ENCODE assay signal across 12 mouse cellular contexts in the genomic region with DNA sequence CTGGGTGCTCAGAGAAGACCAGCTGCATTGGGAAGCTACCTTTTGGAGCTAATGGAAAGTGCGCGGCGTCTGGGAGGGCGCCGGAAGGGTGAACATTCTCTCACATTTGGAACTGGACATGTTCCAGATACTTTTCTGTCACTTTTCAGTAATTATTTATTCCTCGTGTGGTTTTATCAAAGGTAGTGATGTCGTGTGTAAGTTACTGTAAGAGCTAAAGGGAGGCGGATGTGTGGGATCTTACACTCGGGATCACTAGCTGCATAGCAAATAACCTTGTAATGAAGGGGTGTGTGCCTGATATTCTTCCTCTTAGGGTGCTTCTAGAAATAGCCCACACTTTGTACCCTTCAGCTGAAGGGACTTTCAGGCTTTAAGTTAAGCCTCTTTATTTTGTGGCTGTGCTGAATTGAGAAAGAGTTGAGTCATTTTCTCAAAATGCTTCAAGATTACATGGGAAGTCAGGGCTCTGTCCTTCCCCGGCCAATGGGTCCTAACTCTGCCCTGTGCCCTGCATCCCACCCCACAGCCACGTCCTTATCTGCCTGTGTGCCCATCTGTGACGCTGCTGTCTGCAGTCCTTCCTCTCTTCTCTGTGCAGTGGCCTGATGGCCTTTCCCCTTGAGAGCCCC. TPM values are rescaled to one million over a fixed set of nuclear protein-coding genes. Genes with fewer than 3 reads are reported as not detected.
DNase-seq lines count a peak whose midpoint lies in the region; ATAC-seq and TF ChIP-seq lines count a peak whose summit lies in the region.
"Had no signal": no experiment of that assay in that cellular context is flagged by ENCODE, and none has a peak within 500 bp of the region (broad histone marks: within the 10 kb centered on the region; RNA-seq: fewer than 3 reads in every experiment).

No protein-coding gene starts in this region.

- H3K4me2 ChIP-seq in lung, postnatal 0 days (replicated peaks; ENCODE audit: low read depth, low read length) = no peak overlapping the region
- no peak overlapping the region for H3K4me2 ChIP-seq in intestine, postnatal 0 days (replicated peaks; ENCODE audit: low read depth)
- 0 out of 2 replicates have a peak overlapping the region, but pooled peaks have one; percentile 9 for H3K4me2 ChIP-seq in stomach, embryonic 16.5 days (ENCODE audit: low read depth, low read length)
- H3K4me2 ChIP-seq: neural tube, embryonic 12.5 days had no signal

- WGBS in heart, embryonic 10.5 days = 63% methylated on average over 12 of the region's 12 CpGs
- 65% methylated on average over 12 of the region's 12 CpGs for WGBS in lung, postnatal 0 days
- WGBS in lung, adult 2 months = 72% methylated on average over 12 of the region's 12 CpGs
- 69% methylated on average over 12 of the region's 12 CpGs for WGBS in intestine, postnatal 0 days
- WGBS in stomach, embryonic 16.5 days = 58% methylated on average over 12 of the region's 12 CpGs

- peak overlapping the region; percentile 67 for H3K27ac ChIP-seq in heart, embryonic 10.5 days
- H3K27ac ChIP-seq in lung, postnatal 0 days (ENCODE audit: low read length) = no peak overlapping the region
- 0 out of 2 replicates have a peak overlapping the region, but pooled peaks have one; percentile 35 for H3K27ac ChIP-seq in intestine, postnatal 0 days (ENCODE audit: low read depth, low read length)
- peak overlapping the region; percentile 64; the same call in 1 of the 2 replicates for H3K27ac ChIP-seq in stomach, embryonic 16.5 days (ENCODE audit: low read length)
- H3K27ac ChIP-seq: neural tube, embryonic 12.5 days had no signal

- no peak overlapping the region for H3K9ac ChIP-seq in lung, postnatal 0 days (replicated peaks; ENCODE audit: low read depth)
- H3K9ac ChIP-seq in intestine, postnatal 0 days (ENCODE audit: low read depth, low read length) = no peak overlapping the region
- no peak overlapping the region for H3K9ac ChIP-seq in stomach, embryonic 16.5 days (ENCODE audit: low read length)
- H3K9ac ChIP-seq: neural tube, embryonic 12.5 days had no signal

- no peak for TF ChIP-seq POLR2A in lung, adult 2 months (IDR thresholded peaks at IDR 0.05; ENCODE audit: borderline replicate concordance, extremely low read depth, low read depth, low read length)

- TF ChIP-seq EP300 in lung, postnatal 0 days (IDR thresholded peaks at IDR 0.05) = no peak

- no peaks in the 10 kb centered on the region for H3K9me3 ChIP-seq in heart, embryonic 10.5 days
- no peaks in the 10 kb centered on the region for H3K9me3 ChIP-seq in lung, postnatal 0 days (ENCODE audit: low read length)
- H3K9me3 ChIP-seq in intestine, postnatal 0 days (ENCODE audit: control insufficient read depth) = no peaks in the 10 kb centered on the region
- H3K9me3 ChIP-seq in stomach, embryonic 16.5 days (replicated peaks; ENCODE audit: control insufficient read depth, low read length) = no peaks in the 10 kb centered on the region
- H3K9me3 ChIP-seq: neural tube, embryonic 12.5 days had no signal

- peak; percentile 38 for ATAC-seq in lung, postnatal 0 days
- ATAC-seq in intestine, postnatal 0 days = no peak
- ATAC-seq in stomach, embryonic 16.5 days (ENCODE audit: insufficient read depth, low FRiP score) = no peak

- H3K36me3 ChIP-seq in heart, embryonic 10.5 days = no peaks in the 10 kb centered on the region
- H3K36me3 ChIP-seq in lung, postnatal 0 days (ENCODE audit: insufficient read depth, low read length) = no peaks in the 10 kb centered on the region
- H3K36me3 ChIP-seq in intestine, postnatal 0 days (ENCODE audit: control insufficient read depth, insufficient read depth) = no peaks in the 10 kb centered on the region
- H3K36me3 ChIP-seq in stomach, embryonic 16.5 days (ENCODE audit: control insufficient read depth, insufficient read depth, low read length) = no peaks in the 10 kb centered on the region
- H3K36me3 ChIP-seq: neural tube, embryonic 12.5 days had no signal

- no peaks in the 10 kb centered on the region for H3K27me3 ChIP-seq in heart, embryonic 10.5 days (ENCODE audit: insufficient read depth, poor library complexity, severe bottlenecking)
- H3K27me3 ChIP-seq in lung, postnatal 0 days (replicated peaks; ENCODE audit: insufficient read depth, low read length) = no peaks in the 10 kb centered on the region
- no peaks in the 10 kb centered on the region for H3K27me3 ChIP-seq in intestine, postnatal 0 days (replicated peaks; ENCODE audit: control insufficient read depth, insufficient read depth, low read length)
- no peaks in the 10 kb centered on the region for H3K27me3 ChIP-seq in stomach, embryonic 16.5 days (ENCODE audit: control insufficient read depth, insufficient read depth, low read length)
- H3K27me3 ChIP-seq: neural tube, embryonic 12.5 days had no signal

- no peak for DNase-seq in heart, embryonic 10.5 days (ENCODE audit: low spot score)
- no peak for DNase-seq in heart, adult 9 months (ENCODE audit: low spot score in 2 of 2)
- DNase-seq in lung, postnatal 0 days (ENCODE audit: low spot score) = no peak
- no peak for DNase-seq in lung, adult 2 months
- no peak for DNase-seq in layer of hippocampus, adult 18-20 months (ENCODE audit: low spot score in 2 of 2)
- no peak for DNase-seq in adrenal gland, adult 8-10 months
- DNase-seq: lung, adult 18-20 months had no signal

- no peak for TF ChIP-seq CTCF in lung, postnatal 0 days (IDR thresholded peaks at IDR 0.05)
- no peak for TF ChIP-seq CTCF in lung, adult 2 months (IDR thresholded peaks at IDR 0.05; ENCODE audit: insufficient read depth, low read length)
- TF ChIP-seq CTCF in intestine, postnatal 0 days (IDR thresholded peaks at IDR 0.05; ENCODE audit: low read depth) = no peak

- H3K4me1 ChIP-seq in heart, embryonic 10.5 days = peaks cover 32% of the 10 kb centered on the region
- H3K4me1 ChIP-seq in lung, postnatal 0 days (ENCODE audit: insufficient read depth, low read depth, low read length) = peaks cover 6% of the 10 kb centered on the region; the same call in 1 of the 2 replicates
- peaks cover 13% of the 10 kb centered on the region for H3K4me1 ChIP-seq in lung, adult 2 months (ENCODE audit: control insufficient read depth, insufficient read depth, low read length)
- no peaks in the 10 kb centered on the region for H3K4me1 ChIP-seq in intestine, postnatal 0 days (replicated peaks; ENCODE audit: control insufficient read depth, insufficient read depth, low read length)
- peaks cover 20% of the 10 kb centered on the region for H3K4me1 ChIP-seq in stomach, embryonic 16.5 days (ENCODE audit: control insufficient read depth, insufficient read depth, low read length)
- H3K4me1 ChIP-seq: neural tube, embryonic 12.5 days had no signal

- no peak overlapping the region for H3K4me3 ChIP-seq in heart, embryonic 10.5 days
- H3K4me3 ChIP-seq in lung, postnatal 0 days (ENCODE audit: low read depth, low read length) = no peak overlapping the region
- no peak overlapping the region for H3K4me3 ChIP-seq in lung, adult 2 months (replicated peaks; ENCODE audit: extremely low read depth, low read depth, low read length)
- no peak overlapping the region for H3K4me3 ChIP-seq in intestine, postnatal 0 days (ENCODE audit: low read depth, low read length)
- H3K4me3 ChIP-seq in stomach, embryonic 16.5 days (replicated peaks; ENCODE audit: low read length) = no peak overlapping the region
- H3K4me3 ChIP-seq: neural tube, embryonic 12.5 days had no signal

RNA-seq across cellular contexts. Expression of a gene that starts 3.4 kb away (rescaled TPM):
- 1.6 and 2.3 TPM in 2 replicates for polyA plus RNA-seq in heart, embryonic 10.5 days (2016; fragmentation: Nextera tagmentation; extraction: Ambion mirVana)
- 1.6 TPM in 2 replicates for polyA plus RNA-seq in lung, postnatal 0 days (2015; fragmentation: Nextera tagmentation; extraction: Ambion mirVana)
- polyA plus RNA-seq in lung, adult 2 months (2012; rRNA removed) = 2.3 and 3.1 TPM in 2 replicates
- polyA plus RNA-seq in intestine, postnatal 0 days (2015; fragmentation: Nextera tagmentation; extraction: Ambion mirVana) = 1.5 and 1.6 TPM in 2 replicates
- 4.1 and 4.7 TPM in 2 replicates for polyA plus RNA-seq in stomach, embryonic 16.5 days (2015; fragmentation: Nextera tagmentation; extraction: Ambion mirVana)
- under 1 TPM; 0.58 to 0.92 TPM for total RNA-seq in layer of hippocampus, adult 18-20 months (2021)
- 1 to 10 TPM in 3 of 4 experiments, under 1 TPM in 1; 0.80 to 2.2 (median 1.4) TPM for total RNA-seq in adrenal gland, adult 8-10 months (2022)

RNA-seq across cellular contexts. Expression of a gene that starts 46.0 kb away (rescaled TPM):
- 0.34 TPM in 1 of 2 replicates, not detected in the other for polyA plus RNA-seq in heart, embryonic 10.5 days (2016; fragmentation: Nextera tagmentation; extraction: Ambion mirVana)
- polyA plus RNA-seq in lung, postnatal 0 days (2015; fragmentation: Nextera tagmentation; extraction: Ambion mirVana) = 0.32 and 0.42 TPM in 2 replicates
- polyA plus RNA-seq in lung, adult 2 months (2012; rRNA removed) = 5.6 and 8.3 TPM in 2 replicates
- polyA plus RNA-seq in intestine, postnatal 0 days (2015; fragmentation: Nextera tagmentation; extraction: Ambion mirVana) = 0.10 and 0.13 TPM in 2 replicates
- 0.26 and 0.35 TPM in 2 replicates for polyA plus RNA-seq in stomach, embryonic 16.5 days (2015; fragmentation: Nextera tagmentation; extraction: Ambion mirVana)
- total RNA-seq in layer of hippocampus, adult 18-20 months (2021) = not detected
- under 1 TPM; 0.22 to 0.52 (median 0.45) TPM for total RNA-seq in adrenal gland, adult 8-10 months (2022)
- total RNA-seq: gastrocnemius, adult 8-10 months; layer of hippocampus, adult 8-10 months had no signal
